Mouse (Mus musculus): ENCODE data around the gene Psg16. TPM values are rescaled to one million over a fixed set of nuclear protein-coding genes. Genes with fewer than 3 reads are reported as not detected.

Psg16 gene
- not detected for polyA plus RNA-seq (2014; fragmentation: Illumina TruSeq; extraction: RNeasy Lipid Tissue Mini Kit (QIAGEN cat#74804); ENCODE audit: low read depth, low replicate concordance)

DNA sequence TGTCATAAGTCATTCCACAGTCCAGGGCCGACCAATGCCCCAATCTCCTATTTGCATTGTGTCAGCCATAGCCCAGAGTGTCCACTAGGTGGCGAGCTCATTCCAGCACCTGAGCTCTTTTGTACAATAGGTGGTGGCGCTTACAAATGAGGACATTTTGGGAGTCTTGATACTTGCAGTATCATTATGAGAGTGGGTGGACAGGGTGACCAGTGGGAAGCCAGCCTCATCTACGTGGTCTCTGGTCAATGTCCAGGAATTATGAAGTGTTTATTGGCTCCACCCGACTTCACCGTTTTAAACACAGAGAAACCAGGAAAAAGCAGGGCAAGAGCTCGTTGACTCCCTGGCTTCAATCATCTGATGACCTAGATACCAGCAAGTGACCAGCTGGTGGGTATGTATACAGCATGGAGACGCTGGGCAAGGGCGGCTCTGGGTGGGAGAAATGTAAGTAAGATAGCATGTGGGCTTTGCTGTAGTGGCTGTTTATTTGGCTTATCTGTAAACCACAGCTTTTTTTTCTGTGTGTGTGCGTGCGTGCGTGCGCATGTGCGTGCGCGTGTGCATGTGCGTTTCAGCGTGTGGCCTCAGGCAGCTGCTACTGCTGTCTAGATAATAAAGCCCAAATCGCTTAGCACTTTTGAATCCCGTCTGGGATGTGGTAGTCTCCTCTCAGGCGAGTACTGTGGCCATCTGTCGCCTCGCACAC, at the start of gene Psg16:
Gene Psg16 (plus strand): TSS at position 137 of the 712 bp plus-strand sequence.

DNA sequence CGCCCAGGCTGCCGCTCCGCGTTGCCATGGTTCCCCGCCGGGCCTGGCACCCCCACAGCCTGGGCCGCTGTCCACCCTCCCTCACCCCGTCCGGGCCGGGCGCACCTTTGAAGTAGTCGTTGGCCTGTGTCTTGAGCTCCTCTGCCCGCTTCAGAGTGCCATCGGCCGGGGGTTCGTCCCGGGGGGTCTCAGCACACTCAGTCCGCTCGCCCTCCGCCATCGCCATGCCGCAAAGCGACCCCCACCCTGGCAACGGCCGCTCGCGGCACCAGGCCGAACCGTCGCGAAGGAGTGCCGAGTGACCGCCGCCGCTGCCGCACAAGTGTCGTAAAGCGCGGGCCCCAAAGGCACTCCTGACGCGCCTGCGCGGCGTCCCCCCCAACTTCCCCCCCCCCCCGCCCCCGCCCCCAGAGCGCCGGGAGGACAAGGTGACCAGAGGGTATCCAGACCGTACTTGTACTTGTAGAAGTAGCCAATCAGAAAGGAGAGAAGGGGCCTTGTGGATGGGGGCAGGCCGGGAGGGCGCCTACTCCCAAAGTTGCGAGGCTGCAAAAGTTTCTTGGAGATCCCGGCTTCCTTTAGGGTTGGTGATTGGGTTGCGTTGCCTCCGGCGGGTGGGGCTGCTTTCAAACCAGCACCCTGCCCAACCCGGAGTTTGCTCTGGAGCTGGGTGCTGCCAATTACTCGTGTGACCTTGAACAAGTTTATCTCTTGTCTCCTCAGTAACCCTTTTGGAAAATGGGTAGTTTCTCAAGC, 46.1 kb upstream of the Psg16 start, which contains the start of gene Ppp5c:
Gene Ppp5c (minus strand): TSS at position 337 of the 756 bp plus-strand sequence.

DNA sequence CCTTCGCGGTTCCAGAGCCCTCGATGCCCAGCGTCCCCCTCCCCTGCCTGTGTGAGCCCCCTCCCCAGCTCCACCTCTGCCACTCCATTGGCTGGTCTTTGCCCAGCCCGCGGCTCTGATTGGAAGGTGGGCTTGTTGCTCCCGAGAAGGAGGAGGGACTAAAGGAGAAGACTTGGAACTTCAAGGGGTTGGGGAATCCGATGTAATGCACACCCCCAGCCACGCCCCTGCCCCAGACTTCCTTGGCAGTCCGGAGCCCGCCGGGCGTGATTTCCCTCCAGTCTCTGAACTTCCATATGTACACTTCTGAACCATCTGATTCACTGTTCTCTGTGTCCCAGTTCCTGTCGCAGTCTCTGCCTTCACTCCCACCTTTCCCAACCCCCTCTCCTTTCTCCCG, 11.5 kb upstream of the Psg16 start, which contains the start of gene Hif3a:
Gene Hif3a (minus strand): TSS at position 39 of the 400 bp plus-strand sequence.

DNA sequence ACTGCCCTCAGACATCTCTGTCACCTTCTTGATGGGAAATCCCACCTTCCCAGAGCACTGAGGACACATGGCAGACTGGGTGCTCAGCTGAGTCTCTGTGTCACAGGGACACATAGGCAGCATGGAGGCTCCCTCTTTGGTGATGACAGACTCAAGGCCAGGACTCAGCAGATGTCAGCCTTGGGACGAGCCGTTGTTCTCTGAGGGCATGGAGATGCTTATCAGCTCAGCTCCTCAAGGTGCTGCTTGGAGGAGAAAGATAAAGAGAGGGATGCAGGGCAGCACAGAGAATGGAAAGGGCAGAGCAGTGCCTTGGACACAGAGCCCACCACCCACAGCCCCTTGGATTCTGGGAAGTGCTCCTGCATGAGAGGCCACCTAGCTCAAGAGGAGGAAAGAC, 76.1 kb downstream of the Psg16 start, which contains the start of gene Ceacam3:
Gene Ceacam3 (plus strand): TSS at position 352 of the 400 bp plus-strand sequence.

Other genes with a start within 250 kb of the Psg16 start
- gene Prkd2, start 231.1 kb upstream of the Psg16 start, polyA plus RNA-seq (2014; fragmentation: Illumina TruSeq; extraction: RNeasy Lipid Tissue Mini Kit (QIAGEN cat#74804); ENCODE audit: low read depth, low replicate concordance), result 0.56 TPM
- gene Dact3, start 198.7 kb upstream of the Psg16 start, polyA plus RNA-seq (2014; fragmentation: Illumina TruSeq; extraction: RNeasy Lipid Tissue Mini Kit (QIAGEN cat#74804); ENCODE audit: low read depth, low replicate concordance), result 0.24 TPM
- not detected for gene Gng8, start 182.3 kb upstream of the Psg16 start, polyA plus RNA-seq (2014; fragmentation: Illumina TruSeq; extraction: RNeasy Lipid Tissue Mini Kit (QIAGEN cat#74804); ENCODE audit: low read depth, low replicate concordance)
- gene Ptgir, start 167.6 kb upstream of the Psg16 start, polyA plus RNA-seq (2014; fragmentation: Illumina TruSeq; extraction: RNeasy Lipid Tissue Mini Kit (QIAGEN cat#74804); ENCODE audit: low read depth, low replicate concordance), result not detected
- gene Calm3, start 149.9 kb upstream of the Psg16 start, polyA plus RNA-seq (2014; fragmentation: Illumina TruSeq; extraction: RNeasy Lipid Tissue Mini Kit (QIAGEN cat#74804); ENCODE audit: low read depth, low replicate concordance), result 12.5 TPM
- not detected for gene Pnmal2, start 129.4 kb upstream of the Psg16 start, polyA plus RNA-seq (2014; fragmentation: Illumina TruSeq; extraction: RNeasy Lipid Tissue Mini Kit (QIAGEN cat#74804); ENCODE audit: low read depth, low replicate concordance)
- gene Pnmal1, start 114.4 kb upstream of the Psg16 start, polyA plus RNA-seq (2014; fragmentation: Illumina TruSeq; extraction: RNeasy Lipid Tissue Mini Kit (QIAGEN cat#74804); ENCODE audit: low read depth, low replicate concordance), result not detected
- not detected for gene Gm42372, start 91.0 kb upstream of the Psg16 start, polyA plus RNA-seq (2014; fragmentation: Illumina TruSeq; extraction: RNeasy Lipid Tissue Mini Kit (QIAGEN cat#74804); ENCODE audit: low read depth, low replicate concordance)
- 0.13 TPM for gene Ccdc8, start 81.3 kb upstream of the Psg16 start, polyA plus RNA-seq (2014; fragmentation: Illumina TruSeq; extraction: RNeasy Lipid Tissue Mini Kit (QIAGEN cat#74804); ENCODE audit: low read depth, low replicate concordance)
- gene Ppp5c, start 46.1 kb upstream of the Psg16 start, polyA plus RNA-seq (2014; fragmentation: Illumina TruSeq; extraction: RNeasy Lipid Tissue Mini Kit (QIAGEN cat#74804); ENCODE audit: low read depth, low replicate concordance), result 9.2 TPM
- gene Hif3a, start 11.6 kb upstream of the Psg16 start, polyA plus RNA-seq (2014; fragmentation: Illumina TruSeq; extraction: RNeasy Lipid Tissue Mini Kit (QIAGEN cat#74804); ENCODE audit: low read depth, low replicate concordance), result 0.08 TPM
- not detected for gene Ceacam3, start 76.2 kb downstream of the Psg16 start, polyA plus RNA-seq (2014; fragmentation: Illumina TruSeq; extraction: RNeasy Lipid Tissue Mini Kit (QIAGEN cat#74804); ENCODE audit: low read depth, low replicate concordance)
- gene Psg29, start 129.4 kb downstream of the Psg16 start, polyA plus RNA-seq (2014; fragmentation: Illumina TruSeq; extraction: RNeasy Lipid Tissue Mini Kit (QIAGEN cat#74804); ENCODE audit: low read depth, low replicate concordance), result not detected